Mouse (Mus musculus) limb, embryonic 13.5 days (tissue): ENCODE measurements around the gene Nrp1. TPM values are rescaled to one million over a fixed set of nuclear protein-coding genes. Genes with fewer than 3 reads are reported as not detected.

Source experiments
- ATAC-seq: fragments of 200-750 bp; cut with Nextera tagmentation; 2 replicates; pipeline ENCODE4 v1.8.0; 2017; ENCODE audit warnings: low read depth, moderate number of reproducible peaks, moderate TSS enrichment; ENCODE audit not compliant: low FRiP score
- H3K27ac ChIP-seq: fragments of 300-500 bp; sonication (generic); 2 replicates; pipeline ENCODE4 v1.5.1; 2015; ENCODE audit warnings: inconsistent platforms, mild to moderate bottlenecking, moderate library complexity
- H3K27me3 ChIP-seq: fragments of 300-500 bp; sonication (generic); 2 replicates; pipeline ENCODE4 v1.6.1; 2015; ENCODE audit warnings: mild to moderate bottlenecking, inconsistent platforms
- H3K36me3 ChIP-seq: fragments of 300-500 bp; sonication (generic); 2 replicates; pipeline ENCODE4 v1.6.1; 2015; ENCODE audit warnings: inconsistent platforms, mild to moderate bottlenecking, moderate library complexity
- H3K4me1 ChIP-seq: fragments of 300-500 bp; sonication (generic); 2 replicates; pipeline ENCODE4 v1.6.1; 2015; ENCODE audit warnings: inconsistent platforms
- H3K4me2 ChIP-seq: fragments of 300-500 bp; sonication (generic); replicated peaks from 2 replicates; pipeline ENCODE4 v1.6.1; 2015; ENCODE audit warnings: inconsistent platforms, mild to moderate bottlenecking, moderate library complexity
- H3K4me3 ChIP-seq: fragments of 300-500 bp; sonication (generic); 2 replicates; pipeline ENCODE4 v1.5.1; 2015; ENCODE audit warnings: moderate library complexity, mild to moderate bottlenecking, inconsistent platforms
- H3K9ac ChIP-seq: fragments of 300-500 bp; sonication (generic); 2 replicates; pipeline ENCODE4 v1.6.1; 2015; ENCODE audit warnings: mild to moderate bottlenecking, inconsistent platforms
- H3K9me3 ChIP-seq: fragments of 300-500 bp; sonication (generic); 2 replicates; pipeline ENCODE4 v1.6.1; 2016; ENCODE audit warnings: inconsistent platforms
- whole genome bisulfite sequencing: fragments of 180-500 bp; shearing (Covaris S2); methylation state at CpG from one replicate; pipeline ENCODE4 v1.1.7; 2015; 5-methylcytosine and 5-hydroxymethylcytosine counted together
- polyA plus RNA-seq: library from polyadenylated mRNA; unstranded; fragments of >200 nt; fragmentation: Nextera tagmentation; extraction: Ambion mirVana; gene quantifications from 2 replicates; pipeline ENCODE4 v1.2.1, GENCODE M21; 2015

Gene Nrp1
- polyA plus RNA-seq, 1 experiment from 2014 or later: 71.4 TPM

GRCm38 (mm10) chr8:128493801-128494200, 135.4 kb downstream of the Nrp1 start:
- Histone ChIP-seq H3K9ac (no peak overlapping the region), H3K36me3 (peaks cover 13% of the 10 kb centered on the region), H3K4me3 (no peak overlapping the region), H3K27me3 (peaks cover 11% of the 10 kb centered on the region), H3K4me1 (peaks cover 19% of the 10 kb centered on the region), H3K9me3 (no peaks in the 10 kb centered on the region), H3K27ac (no peak overlapping the region), H3K4me2 (no peak overlapping the region)
- ATAC-seq: no peak
- WGBS: 94% methylated on average over 3 of the region's 3 CpGs

DNA sequence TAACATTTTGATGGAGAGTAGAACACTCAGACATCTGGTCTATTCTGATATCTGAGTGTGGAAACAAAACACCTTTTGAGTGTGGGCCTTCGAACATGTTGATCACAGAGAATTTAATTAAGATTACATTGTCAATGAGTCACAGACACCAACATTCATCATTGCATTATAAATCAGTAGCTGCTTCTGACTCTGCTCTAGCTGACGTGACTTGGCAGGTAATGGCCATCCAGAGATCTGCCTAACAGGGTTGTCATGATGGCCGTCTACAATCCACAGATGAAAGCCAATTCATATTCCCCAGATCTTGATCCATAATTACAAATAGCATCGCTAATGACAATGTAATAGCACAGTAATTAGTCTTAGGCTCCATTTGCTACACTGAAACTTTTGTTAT, 140.4 kb downstream of the Nrp1 start:
- ATAC-seq: no peak
- Histone ChIP-seq H3K4me2 (no peak overlapping the region), H3K4me3 (no peak overlapping the region), H3K4me1 (peaks cover 7% of the 10 kb centered on the region; the same call in 1 of the 2 replicates), H3K27me3 (no peaks in the 10 kb centered on the region), H3K27ac (no peak overlapping the region), H3K36me3 (peaks cover 30% of the 10 kb centered on the region), H3K9ac (no peak overlapping the region), H3K9me3 (no peaks in the 10 kb centered on the region)
- WGBS: 85% methylated on average over 4 of the region's 4 CpGs

DNA sequence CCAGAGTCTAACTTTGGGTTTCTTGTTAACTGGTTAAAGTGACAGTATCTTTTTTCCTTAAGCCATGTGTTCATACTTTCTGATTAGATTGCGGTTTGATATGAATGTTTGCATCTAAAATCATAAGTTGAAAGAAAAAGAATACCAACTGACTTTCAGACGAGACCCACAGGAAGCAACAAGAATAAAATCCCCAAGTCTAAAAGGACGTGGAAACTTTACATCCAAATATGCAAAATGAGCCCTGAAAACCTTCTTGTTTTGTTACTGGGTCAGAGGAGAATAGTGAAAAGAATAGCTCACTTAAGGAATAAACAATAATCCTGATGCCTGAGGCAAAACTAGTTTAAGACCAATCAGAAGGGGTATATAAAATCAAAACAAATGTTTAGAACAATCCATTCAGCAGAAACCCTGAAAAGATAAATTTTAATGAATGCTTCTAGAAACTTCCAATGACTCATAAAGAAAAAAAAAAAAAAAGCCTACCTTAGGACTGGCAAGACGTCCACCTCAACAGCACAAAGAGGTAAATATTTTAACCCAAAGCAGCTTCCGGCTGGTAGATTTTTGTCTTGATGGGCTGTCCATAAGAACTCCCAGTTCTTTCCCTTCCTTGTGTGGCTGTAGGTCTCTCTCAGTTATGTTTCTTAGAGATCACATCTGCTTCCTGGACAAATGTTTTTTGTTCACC, 145.9 kb downstream of the Nrp1 start:
- Histone ChIP-seq H3K4me1 (no peaks in the 10 kb centered on the region), H3K9me3 (no peaks in the 10 kb centered on the region), H3K4me3 (no peak overlapping the region), H3K36me3 (peaks cover 27% of the 10 kb centered on the region), H3K9ac (no peak overlapping the region), H3K27ac (no peak overlapping the region), H3K27me3 (no peaks in the 10 kb centered on the region), H3K4me2 (no peak overlapping the region)
- no peak for ATAC-seq
- 64% methylated on average over 5 of the region's 5 CpGs for WGBS

DNA sequence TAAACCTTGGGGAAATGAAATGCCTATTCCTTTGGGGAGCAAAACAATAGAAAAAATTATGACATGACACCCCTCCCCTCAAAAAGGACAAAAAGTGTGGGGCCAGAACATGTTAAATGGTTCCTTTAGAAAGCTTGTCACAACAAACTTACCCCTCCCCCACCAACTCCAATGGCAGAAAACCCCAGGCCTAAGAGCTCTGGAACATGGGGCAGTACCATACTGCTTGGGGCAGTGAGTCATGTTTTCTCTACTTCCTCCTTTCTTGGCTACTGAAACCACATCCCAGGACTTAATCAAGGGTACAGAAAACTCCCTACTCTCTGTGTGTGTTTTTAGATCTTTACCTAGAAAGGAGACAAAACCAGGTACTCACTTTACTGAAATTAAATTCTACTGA, 147.5 kb downstream of the Nrp1 start:
- no peak overlapping the region for H3K4me2 ChIP-seq
- H3K9me3 ChIP-seq: no peaks in the 10 kb centered on the region
- H3K36me3 ChIP-seq: peaks cover 26% of the 10 kb centered on the region
- no peak overlapping the region for H3K27ac ChIP-seq
- no peak overlapping the region for H3K4me3 ChIP-seq
- H3K4me1 ChIP-seq: no peaks in the 10 kb centered on the region
- H3K27me3 ChIP-seq: no peaks in the 10 kb centered on the region
- no peak overlapping the region for H3K9ac ChIP-seq
- ATAC-seq: no peak

- H3K4me1 ChIP-seq: no peaks in the 10 kb centered on the region
- no peak overlapping the region for H3K27ac ChIP-seq
- no peak overlapping the region for H3K4me3 ChIP-seq
- 0 out of 2 replicates have a peak, but pooled peaks cover under 1% of the 10 kb centered on the region for H3K36me3 ChIP-seq
- no peaks in the 10 kb centered on the region for H3K27me3 ChIP-seq
- no peak overlapping the region for H3K9ac ChIP-seq
- ATAC-seq: no peak
- H3K9me3 ChIP-seq: no peaks in the 10 kb centered on the region
- H3K4me2 ChIP-seq: no peak overlapping the region
Measured at GRCm38 (mm10) chr8:128508723-128509122, 150.3 kb downstream of the Nrp1 start.

- Histone ChIP-seq H3K27ac (no peak overlapping the region), H3K4me1 (no peaks in the 10 kb centered on the region), H3K36me3 (no peaks in the 10 kb centered on the region), H3K27me3 (no peaks in the 10 kb centered on the region), H3K9ac (no peak overlapping the region), H3K4me3 (no peak overlapping the region), H3K9me3 (no peaks in the 10 kb centered on the region), H3K4me2 (no peak overlapping the region)
- no peak for ATAC-seq
Measured at GRCm38 (mm10) chr8:128511021-128511420, 152.6 kb downstream of the Nrp1 start.

GRCm38 (mm10) chr8:128511732-128512131, 153.3 kb downstream of the Nrp1 start:
- 91% methylated on average over 1 of the region's 1 CpGs for WGBS
- Histone ChIP-seq H3K9me3 (no peaks in the 10 kb centered on the region), H3K9ac (no peak overlapping the region), H3K4me2 (no peak overlapping the region), H3K36me3 (no peaks in the 10 kb centered on the region), H3K27me3 (no peaks in the 10 kb centered on the region), H3K4me1 (no peaks in the 10 kb centered on the region), H3K27ac (no peak overlapping the region), H3K4me3 (no peak overlapping the region)
- ATAC-seq: no peak

GRCm38 (mm10) chr8:128516846-128517446, 158.5 kb downstream of the Nrp1 start:
- Histone ChIP-seq H3K4me2 (no peak overlapping the region), H3K4me3 (no peak overlapping the region), H3K9me3 (no peaks in the 10 kb centered on the region), H3K27me3 (no peaks in the 10 kb centered on the region), H3K9ac (no peak overlapping the region), H3K27ac (no peak overlapping the region), H3K36me3 (no peaks in the 10 kb centered on the region), H3K4me1 (no peaks in the 10 kb centered on the region)
- ATAC-seq: no peak
- WGBS: 85% methylated on average over 3 of the region's 3 CpGs

- Histone ChIP-seq H3K4me1 (no peaks in the 10 kb centered on the region), H3K27me3 (no peaks in the 10 kb centered on the region), H3K9me3 (no peaks in the 10 kb centered on the region), H3K4me2 (no peak overlapping the region), H3K9ac (no peak overlapping the region), H3K4me3 (no peak overlapping the region), H3K36me3 (no peaks in the 10 kb centered on the region), H3K27ac (no peak overlapping the region)
- ATAC-seq: no peak
- 41% methylated on average over 4 of the region's 4 CpGs for WGBS
Measured at GRCm38 (mm10) chr8:128517546-128518102, 159.2 kb downstream of the Nrp1 start.

- H3K36me3 ChIP-seq: no peaks in the 10 kb centered on the region
- H3K9ac ChIP-seq: no peak overlapping the region
- H3K4me1 ChIP-seq: no peaks in the 10 kb centered on the region
- no peak for ATAC-seq
- H3K27ac ChIP-seq: no peak overlapping the region
- H3K27me3 ChIP-seq: no peaks in the 10 kb centered on the region
- H3K4me3 ChIP-seq: no peak overlapping the region
- 78% methylated on average over 1 of the region's 1 CpGs for WGBS
- no peaks in the 10 kb centered on the region for H3K9me3 ChIP-seq
- H3K4me2 ChIP-seq: no peak overlapping the region
Measured at GRCm38 (mm10) chr8:128519366-128519765, 161.0 kb downstream of the Nrp1 start.

DNA sequence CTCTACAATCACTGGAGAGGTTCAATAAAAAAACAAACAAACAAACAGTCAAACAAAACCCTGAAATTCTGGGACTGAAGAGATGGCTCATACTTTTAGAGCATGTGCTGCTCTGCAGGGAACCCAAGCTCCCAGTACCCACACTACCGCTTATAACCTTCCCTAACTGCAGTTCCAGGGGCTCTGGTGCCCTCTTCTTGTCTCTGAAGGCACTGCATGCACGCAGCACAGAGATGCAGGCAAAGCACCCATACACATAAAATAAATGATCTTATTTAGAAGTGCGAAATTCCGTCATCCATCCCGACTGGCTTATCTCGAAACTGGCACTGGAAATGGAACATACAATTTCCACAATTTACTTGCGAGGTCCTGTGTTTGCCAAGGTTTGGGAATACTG, 165.4 kb downstream of the Nrp1 start:
- no peak overlapping the region for H3K9ac ChIP-seq
- WGBS: 59% methylated on average over 7 of the region's 7 CpGs
- H3K27me3 ChIP-seq: no peaks in the 10 kb centered on the region
- H3K27ac ChIP-seq: no peak overlapping the region
- H3K9me3 ChIP-seq: no peaks in the 10 kb centered on the region
- no peaks in the 10 kb centered on the region for H3K4me1 ChIP-seq
- no peaks in the 10 kb centered on the region for H3K36me3 ChIP-seq
- no peak for ATAC-seq
- H3K4me3 ChIP-seq: no peak overlapping the region
- H3K4me2 ChIP-seq: no peak overlapping the region

DNA sequence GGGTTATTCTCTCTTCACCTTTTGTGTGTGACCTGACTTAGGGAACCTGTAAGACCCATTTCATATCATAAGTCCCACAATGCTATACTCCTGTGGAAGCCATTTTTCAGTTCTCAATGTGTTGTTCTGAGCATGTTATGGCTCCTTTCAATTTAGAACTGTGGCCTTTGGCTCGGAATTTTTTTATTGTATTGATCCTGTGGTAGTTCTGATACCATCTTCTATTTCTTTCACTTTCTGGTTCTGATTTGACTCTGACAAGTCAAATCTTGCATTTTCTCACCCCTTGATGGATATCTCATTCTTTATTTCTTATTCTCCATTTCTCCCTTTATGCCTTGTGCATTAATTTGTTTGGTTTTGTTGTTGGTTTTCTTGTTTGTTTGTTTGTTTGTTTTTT, 167.5 kb downstream of the Nrp1 start:
- no peak for ATAC-seq
- Histone ChIP-seq H3K4me1 (no peaks in the 10 kb centered on the region), H3K4me2 (no peak overlapping the region), H3K9me3 (no peaks in the 10 kb centered on the region), H3K27me3 (no peaks in the 10 kb centered on the region), H3K27ac (no peak overlapping the region), H3K4me3 (no peak overlapping the region), H3K9ac (no peak overlapping the region), H3K36me3 (no peaks in the 10 kb centered on the region)
- WGBS: 71% methylated on average over 1 of the region's 1 CpGs
